Mouse (Mus musculus): ENCODE measurements around the gene Hspa1l. TPM values are rescaled to one million over a fixed set of nuclear protein-coding genes. Genes with fewer than 3 reads are reported as not detected.
"Not testable (repeated sequence)": the region's sequence is repeated elsewhere in the genome, so short reads cannot be mapped to it uniquely, and the experiment has no call there.

Hspa1l gene
- polyA plus RNA-seq, 1 experiment from 2014 or later, result 1.9 TPM

DNA sequence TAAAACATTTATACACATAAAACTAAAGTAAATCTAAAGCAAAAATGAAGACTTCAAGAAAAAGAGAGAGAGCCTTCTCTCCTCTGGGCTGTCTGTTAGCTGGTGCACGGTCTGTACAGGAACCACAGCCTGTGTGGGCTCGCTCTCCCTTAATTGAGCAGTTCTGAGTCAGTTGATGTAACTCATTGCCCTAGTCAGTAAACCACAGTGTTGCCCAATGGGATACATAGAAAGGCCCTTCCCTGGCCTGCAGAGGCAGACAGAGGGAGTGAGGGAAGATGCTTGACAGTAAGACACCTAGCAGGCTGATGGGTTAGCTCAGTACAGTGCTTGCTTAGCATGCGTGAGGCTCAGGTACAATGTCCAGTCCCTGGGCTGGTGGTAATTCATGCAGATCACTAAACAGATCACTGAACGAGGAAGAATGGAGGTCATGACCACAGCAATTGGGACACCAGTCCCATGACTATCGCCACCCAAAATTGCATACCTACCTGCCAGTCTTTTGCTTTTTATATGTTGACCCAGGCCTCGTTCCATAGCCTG is 34.5 kb upstream of the Hspa1l start:
- ChIA-PET CTCF (no interaction called here), POLR2A (interaction anchor here (1.3 kb wide), 1 partner anchor 13 kb away, joined by 3 read pairs; no protein-coding TSS in a partner anchor)
- in situ Hi-C loops (cut with MboI; ENCODE audit: low pct_unique_long_range_greater_than_20kb), result no loop called here
- no peak for TF ChIP-seq CTCF (IDR thresholded peaks at IDR 0.05)
- ATAC-seq (no peak), DNase-seq (ENCODE audit: low read depth, low spot score) (no peak)
- H3K27me3 ChIP-seq, result no peaks in the 10 kb centered on the region

- in situ Hi-C loops (cut with MboI; ENCODE audit: low pct_unique_long_range_greater_than_20kb), result loop anchor here (5.0 kb wide), 1 partner anchor 79 kb away; the partner anchor contains the start of gene Cfb
- DNase-seq (ENCODE audit: low read depth, low spot score) (no peak), ATAC-seq (no peak)
- no peaks in the 10 kb centered on the region for H3K27me3 ChIP-seq
- TF ChIP-seq CTCF (IDR thresholded peaks at IDR 0.05), result no peak
- CTCF ChIA-PET, result no interaction called here
- POLR2A ChIA-PET, result interaction anchor here (1.1 kb wide), 1 partner anchor 9 kb away, joined by 4 read pairs; no protein-coding TSS in a partner anchor
Observed at GRCm38 (mm10) chr17:34941344-34942041, 31.0 kb upstream of the Hspa1l start.

GRCm38 (mm10) chr17:34943128-34943815 is 29.2 kb upstream of the Hspa1l start:
- no peaks in the 10 kb centered on the region for H3K27me3 ChIP-seq
- CTCF ChIA-PET, result interaction anchor here (0.6 to 1.4 kb wide), 4 partner anchors 10 to 41 kb away, joined by 3 read pairs; no protein-coding TSS in a partner anchor
- DNase-seq (ENCODE audit: low read depth, low spot score) (no peak), ATAC-seq (no peak)
- POLR2A ChIA-PET, result interaction anchor here (0.6 to 0.9 kb wide), 3 partner anchors 23 to 140 kb away, joined by 3 to 7 read pairs (median 4); no protein-coding TSS in a partner anchor
- TF ChIP-seq CTCF (IDR thresholded peaks at IDR 0.05), result no peak
- in situ Hi-C loops (cut with MboI; ENCODE audit: low pct_unique_long_range_greater_than_20kb), result loop anchor here (5.0 kb wide), 1 partner anchor 81 kb away; the partner anchor contains the start of gene Cfb

DNA sequence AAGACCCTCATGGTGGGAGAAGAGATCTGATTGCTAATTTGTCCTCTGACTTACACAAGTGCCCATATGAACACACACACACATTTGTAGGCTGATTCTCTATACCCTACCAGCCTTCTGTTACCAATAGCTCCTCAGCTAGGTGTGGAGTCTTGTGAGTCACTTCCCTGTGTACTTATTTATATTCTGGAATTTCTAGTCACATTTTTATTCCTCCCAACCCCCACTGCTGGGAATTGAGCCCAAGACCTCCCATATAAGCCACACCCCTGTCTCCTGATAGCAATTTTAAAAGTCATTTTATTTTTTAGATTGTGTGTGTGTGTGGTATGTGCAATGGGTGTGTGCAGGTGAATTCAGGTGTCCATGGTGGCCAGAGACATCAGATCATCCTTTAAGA is 28.1 kb upstream of the Hspa1l start:
- TF ChIP-seq CTCF (IDR thresholded peaks at IDR 0.05), result no peak
- DNase-seq (ENCODE audit: low read depth, low spot score), result no peak

GRCm38 (mm10) chr17:34946486-34947140 is 25.9 kb upstream of the Hspa1l start:
- no peaks in the 10 kb centered on the region for H3K27me3 ChIP-seq
- in situ Hi-C loops (cut with MboI; ENCODE audit: low pct_unique_long_range_greater_than_20kb), result loop anchor here (5.0 kb wide), 1 partner anchor 34 kb away; the partner anchor contains the start of gene Slc44a4
- ChIA-PET CTCF (interaction anchor here (1.4 kb wide), 1 partner anchor 15 kb away, joined by 6 read pairs; the partner anchor contains the start of gene Neu1), POLR2A (interaction anchor here (0.5 kb wide), 1 partner anchor 220 kb away, joined by 7 read pairs; no protein-coding TSS in a partner anchor)
- ATAC-seq (no peak), DNase-seq (ENCODE audit: low read depth, low spot score) (no peak)
- no peak for TF ChIP-seq CTCF (IDR thresholded peaks at IDR 0.05)

More for the DNA sequence above, 28.1 kb upstream of the Hspa1l start:
- POLR2A ChIA-PET, result no interaction called here
- in situ Hi-C loops (cut with MboI; ENCODE audit: low pct_unique_long_range_greater_than_20kb), result loop anchor here (5.0 kb wide), 1 partner anchor 82 kb away; the partner anchor contains the start of gene Cfb
- H3K27me3 ChIP-seq, result no peaks in the 10 kb centered on the region
- CTCF ChIA-PET, result interaction anchor here (1.4 to 1.6 kb wide), 2 partner anchors 9 to 20 kb away, joined by 3 to 4 read pairs; no protein-coding TSS in a partner anchor
- ATAC-seq, result no peak

DNA sequence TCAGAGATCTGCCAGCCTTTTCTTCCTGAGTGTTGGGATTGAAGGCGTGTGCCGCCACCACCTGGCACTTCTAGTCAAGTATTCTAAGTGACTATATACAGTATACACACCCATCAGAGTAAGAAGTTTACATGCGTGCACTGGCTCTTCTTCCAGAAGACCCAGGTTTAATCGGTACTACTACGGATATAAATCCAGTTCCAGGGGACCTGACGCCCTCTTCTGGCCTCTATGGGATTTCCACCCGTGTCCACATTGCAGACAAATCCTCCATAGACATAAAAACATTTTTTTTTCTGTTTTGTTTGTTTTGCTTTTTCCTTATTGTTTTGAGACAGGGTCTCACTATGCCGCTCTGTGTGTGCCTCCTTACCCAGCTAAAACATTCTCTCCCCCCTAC is 24.9 kb upstream of the Hspa1l start:
- H3K27me3 ChIP-seq, result no peaks in the 10 kb centered on the region
- POLR2A ChIA-PET, result interaction anchor here (1.0 kb wide), 1 partner anchor 17 kb away, joined by 4 read pairs; the partner anchor contains the start of gene Neu1
- in situ Hi-C loops (cut with MboI; ENCODE audit: low pct_unique_long_range_greater_than_20kb), result loop anchor here (5.0 kb wide), 1 partner anchor 35 kb away; the partner anchor contains the start of gene Slc44a4
- TF ChIP-seq CTCF (IDR thresholded peaks at IDR 0.05), result peak; percentile 82
- CTCF ChIA-PET, result interaction anchor here (1.0 to 1.5 kb wide), 2 partner anchors 91 to 157 kb away, joined by 3 to 4 read pairs; no protein-coding TSS in a partner anchor
- ATAC-seq, result no peak
- DNase-seq (ENCODE audit: low read depth, low spot score), result no peak

DNA sequence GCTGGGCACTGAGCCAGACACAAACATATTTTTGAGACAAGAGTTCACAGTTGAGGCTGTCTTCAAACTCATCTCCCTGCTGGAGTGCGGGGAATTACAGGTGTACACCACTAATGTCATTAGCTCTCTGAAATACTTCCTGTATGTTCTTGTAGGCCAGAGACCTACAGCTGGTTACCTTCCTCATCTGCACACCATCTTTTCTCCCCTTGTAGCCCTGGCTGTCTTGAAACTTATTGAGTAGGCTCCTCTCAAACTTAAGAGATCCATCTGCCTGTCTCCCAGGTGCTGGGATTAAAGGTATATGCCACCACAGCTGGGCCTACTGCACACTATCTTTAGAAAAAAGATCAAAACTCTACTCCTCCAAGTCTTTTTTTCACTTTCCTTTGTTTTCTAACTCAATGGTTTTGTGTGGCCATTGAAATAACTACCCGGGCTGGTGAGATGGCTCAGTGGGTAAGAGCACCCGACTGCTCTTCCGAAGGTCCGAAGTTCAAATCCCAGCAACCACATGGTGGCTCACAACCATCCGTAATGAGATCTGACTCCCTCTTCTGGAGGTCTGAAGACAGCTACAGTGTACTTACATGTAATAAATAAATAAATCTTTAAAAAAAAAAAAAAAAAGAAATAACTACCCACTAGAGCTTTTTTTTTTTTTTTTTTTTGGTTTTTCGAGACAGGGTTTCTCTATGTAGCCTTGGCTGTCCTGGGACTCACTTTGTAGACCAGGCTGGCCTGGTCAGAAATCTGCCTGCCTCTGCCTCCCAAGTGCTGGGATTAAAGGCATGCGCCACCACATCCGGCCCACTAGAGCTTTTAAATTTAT is 23.6 kb upstream of the Hspa1l start:
- not testable (repeated sequence) for H3K27me3 ChIP-seq; ATAC-seq; DNase-seq (ENCODE audit: low read depth, low spot score)
- in situ Hi-C loops (cut with MboI; ENCODE audit: low pct_unique_long_range_greater_than_20kb), result loop anchor here (5.0 kb wide), 1 partner anchor 37 kb away; the partner anchor contains the start of gene Slc44a4
- ChIA-PET CTCF (interaction anchor here (0.9 to 4.6 kb wide), 4 partner anchors 35 to 156 kb away, joined by 3 to 22 read pairs (median 4); no protein-coding TSS in a partner anchor), POLR2A (interaction anchor here (0.6 to 1.8 kb wide), 3 partner anchors 18 to 93 kb away, joined by 3 to 4 read pairs (median 3); partner anchors contain the start of gene Neu1)

DNA sequence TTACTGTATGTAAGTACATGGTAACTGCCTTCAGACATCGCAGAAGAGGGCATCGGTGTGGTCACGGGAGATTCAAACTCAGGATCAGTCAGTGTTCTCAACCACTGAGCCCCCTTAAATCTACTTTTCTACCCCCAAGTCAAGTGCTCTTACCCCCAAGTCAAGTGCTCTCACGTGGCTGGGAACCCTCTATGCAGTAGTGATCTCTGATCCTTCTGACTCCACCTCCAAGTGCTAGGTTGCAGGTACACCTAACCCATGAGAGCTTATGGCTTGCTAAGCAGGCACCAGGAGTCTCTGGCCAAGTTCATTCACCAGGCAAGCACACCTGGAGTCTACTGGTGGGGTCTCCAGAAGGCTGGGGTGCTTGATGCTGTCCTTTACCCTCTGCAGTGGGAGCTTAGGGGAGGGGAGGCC is 22.9 kb upstream of the Hspa1l start:
- in situ Hi-C loops (cut with MboI; ENCODE audit: low pct_unique_long_range_greater_than_20kb), result loop anchor here (5.0 kb wide), 1 partner anchor 37 kb away; the partner anchor contains the start of gene Slc44a4
- ATAC-seq, result no peak
- DNase-seq (ENCODE audit: low read depth, low spot score), result no peak
- TF ChIP-seq CTCF (IDR thresholded peaks at IDR 0.05), result no peak
- POLR2A ChIA-PET, result interaction anchor here (0.6 to 1.8 kb wide), 4 partner anchors 15 to 93 kb away, joined by 3 to 9 read pairs (median 4); no protein-coding TSS in a partner anchor
- H3K27me3 ChIP-seq, result no peaks in the 10 kb centered on the region
- CTCF ChIA-PET, result interaction anchor here (1.6 to 4.6 kb wide), 3 partner anchors 33 to 94 kb away, joined by 4 to 22 read pairs (median 6); no protein-coding TSS in a partner anchor
